Mouse (Mus musculus): ENCODE measurements around the gene Trmt2a.

The Trmt2a gene

GRCm38 (mm10) chr16:18248433-18249363, at the start of gene Trmt2a, which contains the start of gene Ranbp1:
TSS of gene Trmt2a (plus strand) at chr16:18248679.
TSS of gene Ranbp1 (minus strand) at chr16:18248732.
- DNase-seq (ENCODE audit: low spot score in 2 of 2): peak; percentile 96 to 98

- no peak for DNase-seq (ENCODE audit: low spot score in 2 of 2)
Observed at GRCm38 (mm10) chr16:18200062-18200461, 48.4 kb upstream of the Trmt2a start.

- no peak for DNase-seq (ENCODE audit: low spot score in 2 of 2)
Observed at GRCm38 (mm10) chr16:18201620-18202019, 46.9 kb upstream of the Trmt2a start.

- DNase-seq (ENCODE audit: low spot score in 2 of 2): no peak
Observed at GRCm38 (mm10) chr16:18202061-18202460, 46.4 kb upstream of the Trmt2a start.

GRCm38 (mm10) chr16:18203430-18204091, 44.9 kb upstream of the Trmt2a start:
- DNase-seq (ENCODE audit: low spot score in 2 of 2): no peak

- peak in 1 of 2 experiments; percentile 88 for DNase-seq (ENCODE audit: low spot score in 2 of 2)
Observed at GRCm38 (mm10) chr16:18210701-18211416, 37.6 kb upstream of the Trmt2a start.

- DNase-seq (ENCODE audit: low spot score in 2 of 2): peak; percentile 63 to 94
Observed at GRCm38 (mm10) chr16:18211417-18212171, 36.9 kb upstream of the Trmt2a start.

- DNase-seq (ENCODE audit: low spot score in 2 of 2): peak in 1 of 2 experiments; percentile 75
Observed at GRCm38 (mm10) chr16:18213689-18214088, 34.8 kb upstream of the Trmt2a start.

- DNase-seq (ENCODE audit: low spot score in 2 of 2): no peak
Observed at GRCm38 (mm10) chr16:18214858-18215257, 33.6 kb upstream of the Trmt2a start.

- DNase-seq (ENCODE audit: low spot score in 2 of 2): no peak
Observed at GRCm38 (mm10) chr16:18217579-18217978, 30.9 kb upstream of the Trmt2a start, which contains the start of gene Ccdc188. TSS of gene Ccdc188 (plus strand) at chr16:18217879.

- DNase-seq (ENCODE audit: low spot score in 2 of 2): no peak
Observed at GRCm38 (mm10) chr16:18218580-18218996, 29.9 kb upstream of the Trmt2a start.

- peak in 1 of 2 experiments; percentile 61 for DNase-seq (ENCODE audit: low spot score in 2 of 2)
Observed at GRCm38 (mm10) chr16:18220001-18220400, 28.5 kb upstream of the Trmt2a start.

- DNase-seq (ENCODE audit: low spot score in 2 of 2): no peak
Observed at GRCm38 (mm10) chr16:18220856-18221542, 27.5 kb upstream of the Trmt2a start.

- no peak for DNase-seq (ENCODE audit: low spot score in 2 of 2)
Observed at GRCm38 (mm10) chr16:18221543-18221898, 27.0 kb upstream of the Trmt2a start.

- DNase-seq (ENCODE audit: low spot score in 2 of 2): no peak
Observed at GRCm38 (mm10) chr16:18222188-18222587, 26.3 kb upstream of the Trmt2a start.

- DNase-seq (ENCODE audit: low spot score in 2 of 2): no peak
Observed at GRCm38 (mm10) chr16:18227187-18227586, 21.3 kb upstream of the Trmt2a start.

- no peak for DNase-seq (ENCODE audit: low spot score in 2 of 2)
Observed at GRCm38 (mm10) chr16:18227897-18228422, 20.5 kb upstream of the Trmt2a start.

- no peak for DNase-seq (ENCODE audit: low spot score in 2 of 2)
Observed at GRCm38 (mm10) chr16:18228856-18229255, 19.6 kb upstream of the Trmt2a start.

GRCm38 (mm10) chr16:18229622-18230021, 18.9 kb upstream of the Trmt2a start:
- DNase-seq (ENCODE audit: low spot score in 2 of 2): peak; percentile 83 to 92

- DNase-seq (ENCODE audit: low spot score in 2 of 2): no peak
Observed at GRCm38 (mm10) chr16:18230617-18231016, 17.9 kb upstream of the Trmt2a start.

Data from left cerebral cortex, adult 9 months (tissue).